Mouse (Mus musculus): ENCODE data around the gene Eed.

Gene Eed

DNA sequence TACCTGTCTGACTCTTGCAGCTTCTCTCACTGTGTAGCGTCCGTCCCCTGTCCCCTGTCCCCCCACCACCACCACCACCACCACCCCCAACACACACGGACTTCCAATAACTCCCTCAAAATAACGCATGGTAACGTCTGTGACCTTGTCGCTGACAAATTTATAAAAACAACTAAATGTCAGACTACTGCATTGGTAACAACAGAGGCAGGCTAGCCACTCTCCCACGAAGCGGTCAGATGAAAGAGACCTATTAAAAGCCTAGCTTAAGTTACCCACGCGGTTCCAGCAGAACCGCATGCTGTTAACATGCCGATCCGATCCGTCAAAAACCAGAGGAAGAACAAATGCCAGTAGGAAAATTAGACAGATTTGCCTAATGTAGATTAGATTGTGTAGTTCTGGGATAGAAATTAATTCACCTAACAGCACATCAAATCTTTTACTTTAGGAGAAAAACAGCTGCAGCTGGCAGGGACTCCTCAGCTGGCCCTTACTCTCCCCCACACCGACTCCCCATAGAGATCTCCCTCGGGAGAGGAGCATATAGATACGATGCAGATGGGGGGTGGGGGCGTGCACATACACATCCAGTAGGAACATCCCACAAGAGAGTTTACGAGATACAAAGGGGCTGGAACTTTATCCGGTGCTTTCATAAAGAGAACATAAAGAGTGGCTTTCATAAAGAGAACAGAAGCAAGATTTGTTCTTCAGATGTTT is 71.7 kb downstream of the Eed start:
- DNase-seq (ENCODE audit: low read depth, low spot score) = no peak

DNA sequence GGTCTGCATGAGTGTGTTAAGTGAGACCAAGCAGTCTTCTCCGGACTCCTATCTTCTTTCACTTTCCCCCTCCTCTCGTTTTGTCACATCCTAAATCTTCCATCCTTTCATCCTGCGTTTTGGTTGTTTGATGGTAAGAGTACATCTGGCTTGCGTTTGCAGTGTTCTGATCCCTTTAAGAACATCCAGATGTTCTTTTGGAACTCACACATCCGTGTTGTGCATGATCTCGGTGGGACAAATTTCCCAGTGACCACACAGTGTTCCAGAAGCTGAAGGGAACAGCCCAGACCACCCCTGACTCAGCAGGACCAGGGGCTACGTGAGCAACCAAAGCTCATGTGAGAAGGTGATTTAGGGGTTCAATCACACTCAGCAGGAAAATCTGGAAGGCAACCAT is 72.4 kb downstream of the Eed start:
- no peak for DNase-seq (ENCODE audit: low read depth, low spot score)

DNA sequence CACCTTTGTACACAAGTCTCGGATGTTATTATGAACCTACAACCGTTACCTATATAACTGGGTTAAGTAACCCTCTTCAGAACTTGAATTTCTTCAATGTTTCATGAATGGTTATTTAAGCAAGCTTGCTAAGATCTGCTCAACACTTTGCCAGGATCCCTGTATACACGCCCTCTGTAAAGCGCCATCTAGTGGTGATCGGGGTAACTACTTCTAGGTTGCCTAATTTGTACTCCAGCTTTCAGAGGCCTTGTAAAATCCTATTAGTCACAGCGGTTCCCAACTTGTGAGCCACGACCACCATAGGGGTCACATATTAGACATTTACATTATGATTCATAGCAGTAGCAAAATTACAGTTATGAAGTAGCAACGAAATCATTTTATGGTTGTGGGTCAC is 72.8 kb downstream of the Eed start:
- DNase-seq (ENCODE audit: low read depth, low spot score) = peak; percentile 64
